Mouse (Mus musculus) CD4-positive, CD25-positive, alpha-beta regulatory T cell, adult 9 weeks (primary cell): ENCODE data around the gene Aars. TPM values are rescaled to one million over a fixed set of nuclear protein-coding genes. Genes with fewer than 3 reads are reported as not detected.

ENCODE experiments used
- polyA plus RNA-seq: library from polyadenylated mRNA; unstranded; fragments of 100-300 nt; shearing (Covaris generic); gene quantifications from one replicate; pipeline ENCODE4 v1.2.1, GENCODE M21; 2017

Aars gene
- polyA plus RNA-seq, result 48.6 TPM

DNA sequence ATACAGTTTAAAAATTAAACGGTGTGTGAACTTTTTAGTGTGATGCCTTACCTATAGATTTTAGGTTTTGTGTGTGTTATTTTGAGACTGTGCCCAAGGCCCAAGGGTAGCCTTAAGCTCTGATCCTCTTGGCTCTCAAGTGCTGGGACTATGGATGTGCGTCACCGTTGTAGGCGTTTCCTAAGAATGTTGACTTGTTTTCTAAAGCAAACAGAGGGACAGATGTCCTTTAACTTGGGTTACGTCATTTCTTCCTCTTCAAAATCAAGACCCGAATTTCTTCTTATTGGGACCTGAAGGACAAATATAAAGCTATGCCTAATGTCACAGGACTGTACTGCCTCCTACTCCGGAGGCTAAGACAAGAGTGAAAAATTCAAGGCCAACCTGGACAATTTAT lies at the start of gene Aars:
TSS of gene Aars (plus strand) at position 229 of the 400 bp plus-strand sequence.

DNA sequence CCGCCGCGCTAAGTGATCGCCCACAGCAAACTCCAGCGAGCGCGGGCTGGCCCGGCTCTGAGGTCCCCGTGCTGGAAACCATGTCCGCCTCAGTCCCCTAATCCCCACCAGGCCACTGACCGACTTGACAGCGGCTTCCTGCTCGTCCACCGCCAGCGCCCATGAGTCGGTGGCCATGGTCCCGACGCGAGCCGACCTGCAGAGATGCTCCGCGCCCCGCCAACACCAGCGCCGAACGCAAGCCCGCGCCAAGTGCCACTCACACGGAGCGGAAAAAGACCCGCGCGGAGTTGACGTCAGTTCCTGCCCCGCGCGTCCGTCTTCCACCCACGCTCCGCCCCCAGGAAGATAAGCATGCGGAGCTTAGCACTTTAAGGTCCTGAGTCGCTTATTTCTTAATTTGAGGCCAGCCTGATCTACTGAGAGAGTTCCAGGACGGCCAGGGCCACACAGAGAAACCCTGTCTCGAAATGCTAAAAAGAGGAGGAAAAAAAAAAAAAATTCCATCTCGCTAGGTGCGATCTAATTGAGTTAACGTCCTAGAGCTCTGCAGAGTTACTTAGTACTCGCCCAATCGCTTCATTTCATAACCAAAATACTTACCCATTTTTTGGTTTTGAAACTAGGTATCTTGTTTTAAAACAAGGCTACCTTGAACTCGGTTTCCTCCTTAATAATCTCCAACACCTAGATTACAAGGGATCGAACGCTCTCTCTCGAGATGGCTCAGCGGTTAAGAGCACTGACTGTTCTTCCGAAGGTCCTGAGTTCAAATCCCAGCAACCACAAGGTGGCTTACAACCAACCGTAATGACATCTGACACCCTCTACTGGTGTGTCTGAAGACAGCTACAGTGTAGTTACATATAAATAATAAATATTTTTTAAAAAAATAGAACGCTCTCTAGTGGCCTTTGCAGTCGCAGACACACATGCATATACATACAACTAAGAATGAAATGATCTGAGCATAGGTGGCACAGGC lies 35.1 kb upstream of the Aars start, which contains the start of gene Ddx19a:
TSS of gene Ddx19a (minus strand) at position 254 of the 985 bp plus-strand sequence.

DNA sequence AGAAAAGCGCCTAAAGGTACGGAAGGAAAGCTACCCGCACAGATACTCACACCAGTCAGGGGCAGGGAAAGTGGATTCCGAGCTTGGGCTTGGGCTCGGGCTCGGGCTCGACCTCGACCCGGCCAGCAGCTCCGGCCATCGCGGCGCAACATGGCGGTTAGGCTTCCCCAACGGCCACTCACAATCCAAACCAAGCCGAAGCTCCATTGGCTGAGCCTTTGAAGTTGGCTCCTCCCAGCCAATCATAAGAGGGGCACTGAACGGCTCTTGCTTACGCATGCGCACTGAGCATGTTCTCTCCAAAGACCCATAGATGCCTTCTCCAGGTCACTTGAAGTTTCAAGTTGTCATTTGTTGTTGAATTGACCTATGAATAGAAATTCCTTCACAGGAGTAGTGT lies 1.4 kb upstream of the Aars start, which contains the start of gene Ddx19b:
TSS of gene Ddx19b (minus strand) at position 180 of the 400 bp plus-strand sequence.

DNA sequence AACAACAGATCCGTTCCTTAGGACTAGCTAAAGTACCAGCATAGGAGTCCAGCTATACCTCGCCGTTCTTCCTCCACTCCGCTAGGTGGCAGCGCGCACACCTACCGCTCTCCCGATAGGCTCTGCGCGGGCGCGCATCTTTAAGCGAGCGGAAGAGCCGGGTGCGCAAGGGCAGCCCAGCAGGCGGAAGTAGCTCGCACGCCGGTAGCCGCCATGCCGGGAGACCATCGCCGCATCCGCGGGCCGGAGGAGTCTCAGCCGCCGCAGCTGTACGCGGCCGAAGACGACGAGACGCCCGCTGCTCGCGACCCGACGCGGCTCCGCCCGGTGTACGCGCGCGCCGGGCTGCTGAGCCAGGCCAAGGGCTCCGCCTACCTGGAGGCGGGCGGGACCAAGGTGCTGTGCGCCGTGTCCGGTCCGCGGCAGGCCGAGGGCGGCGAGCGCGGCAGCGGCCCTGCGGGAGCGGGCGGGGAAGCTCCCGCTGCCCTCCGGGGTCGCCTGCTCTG lies 23.3 kb downstream of the Aars start, which contains the start of gene Exosc6:
TSS of gene Exosc6 (plus strand) at position 182 of the 506 bp plus-strand sequence.

DNA sequence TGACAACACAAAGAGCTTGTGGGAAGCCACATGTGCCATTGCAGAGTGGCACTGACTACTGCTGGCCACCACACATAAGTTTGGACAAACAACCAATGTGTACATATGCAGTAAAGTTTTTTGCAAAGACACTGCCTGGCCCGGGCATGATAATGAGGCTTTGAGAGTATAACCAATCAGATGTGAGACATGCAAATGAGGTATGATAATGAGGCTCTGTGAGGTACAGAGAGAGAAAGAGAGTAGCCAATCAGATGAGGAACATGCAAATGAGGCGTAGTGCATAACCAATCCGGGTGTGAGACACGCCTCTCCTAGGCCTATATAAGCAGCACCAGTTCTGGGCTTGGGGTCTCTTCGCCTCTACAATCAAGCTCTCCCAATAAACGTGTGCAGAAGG lies 59.4 kb downstream of the Aars start, which contains the start of gene Clec18a:
TSS of gene Clec18a (minus strand) at position 101 of the 400 bp plus-strand sequence.

DNA sequence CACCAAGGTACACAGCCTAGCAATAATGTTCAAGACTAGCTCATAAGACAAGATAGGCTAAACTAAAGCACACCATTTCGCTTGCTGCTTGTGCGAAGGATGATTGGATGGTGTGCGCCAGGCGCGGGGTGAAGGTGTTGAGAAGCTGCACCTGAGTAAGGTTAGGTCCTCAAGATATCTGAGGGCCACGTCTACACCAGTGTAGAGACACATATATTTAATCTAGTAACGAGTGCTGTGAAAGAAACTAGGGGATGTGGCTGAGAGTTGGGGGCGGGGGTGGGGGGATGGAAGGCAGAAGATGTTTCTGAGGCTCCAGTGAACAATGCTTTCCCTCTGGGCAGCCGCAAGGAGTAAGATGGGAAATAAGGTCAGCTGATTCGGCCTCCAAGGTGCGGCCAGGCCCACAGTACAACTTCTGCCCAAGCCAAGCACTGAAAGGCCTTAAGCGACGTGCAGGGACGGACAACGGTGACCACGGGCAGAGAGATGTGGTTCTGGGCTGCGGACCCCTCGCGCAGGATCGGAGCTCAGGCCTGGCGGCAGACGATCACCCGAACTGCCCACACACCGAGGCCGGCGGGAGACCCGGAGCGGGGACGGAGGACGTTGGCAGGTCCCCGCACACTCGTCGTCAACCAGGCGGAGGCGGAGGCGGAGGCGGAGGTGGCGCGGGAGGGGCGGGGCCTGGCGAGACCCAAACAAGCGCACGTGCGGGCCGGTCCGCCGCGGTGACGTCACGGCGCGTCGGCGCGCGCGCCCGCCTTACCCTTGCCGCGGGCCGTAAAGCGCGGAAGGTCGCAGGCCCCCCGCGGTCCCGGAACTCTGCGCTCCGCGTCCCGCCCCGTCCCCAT lies 61.1 kb downstream of the Aars start, which contains the start of gene Pdpr:
TSS of gene Pdpr (plus strand) at position 766 of the 854 bp plus-strand sequence.

Other genes starting within 250 kb of the Aars start
- gene Il34, start 227.2 kb upstream of the Aars start, polyA plus RNA-seq, result not detected
- 80.4 TPM for gene Cog4, start 186.5 kb upstream of the Aars start, polyA plus RNA-seq
- 240 TPM for gene Sf3b3, start 186.4 kb upstream of the Aars start, polyA plus RNA-seq
- gene Fuk, start 130.7 kb upstream of the Aars start, polyA plus RNA-seq, result 10.5 TPM
- 4.8 TPM for gene St3gal2, start 113.2 kb upstream of the Aars start, polyA plus RNA-seq
- 19.6 TPM for gene Ddx19a, start 35.3 kb upstream of the Aars start, polyA plus RNA-seq
- 19.2 TPM for gene Ddx19b, start 1.4 kb upstream of the Aars start, polyA plus RNA-seq
- gene Exosc6, start 23.2 kb downstream of the Aars start, polyA plus RNA-seq, result not detected
- gene Clec18a, start 59.3 kb downstream of the Aars start, polyA plus RNA-seq, result not detected
- gene Pdpr, start 61.5 kb downstream of the Aars start, polyA plus RNA-seq, result 10.5 TPM
- gene Glg1, start 226.1 kb downstream of the Aars start, polyA plus RNA-seq, result 22.3 TPM